Mouse (Mus musculus) heart, adult 2 months (tissue): Measurements from ENCODE around the gene Pard3.

Experiments used
- CTCF ChIP-seq: fragments of 200-600 bp; IDR thresholded peaks from 2 replicates; pipeline ENCODE4 v1.8.1; 2022; ENCODE audit warnings: antibody characterized with exemption, mild to moderate bottlenecking, moderate library complexity
- EP300 ChIP-seq: fragments of 200-500 bp; IDR thresholded peaks from 2 replicates; pipeline ENCODE4 v1.6.1; 2011; ENCODE audit warnings: low read depth, low read length, control low read depth; ENCODE audit not compliant: insufficient read depth

DNA sequence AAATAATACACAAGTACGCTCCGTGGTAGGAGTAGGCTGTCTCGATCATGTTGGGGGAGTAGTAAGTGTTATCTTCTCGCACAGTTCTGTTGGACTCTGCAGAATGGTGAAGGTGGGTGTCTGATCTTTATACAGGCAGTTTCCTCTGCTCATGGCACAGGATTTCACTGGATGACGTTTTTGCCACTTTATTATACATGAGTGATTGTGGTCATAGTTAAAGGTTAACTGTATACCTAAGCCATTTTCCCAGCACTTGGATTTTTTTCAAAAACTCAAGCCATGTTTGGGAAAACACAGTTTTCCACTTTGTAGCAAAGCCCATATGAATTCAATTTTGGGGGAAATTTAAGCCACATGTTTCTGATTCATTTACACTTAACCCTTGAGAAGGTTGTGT lies 489.9 kb downstream of the Pard3 start:
- no peak for TF ChIP-seq CTCF
- no peak for TF ChIP-seq EP300
